Mouse (Mus musculus): Measurements from ENCODE around the gene Tfap2e. TPM values are rescaled to one million over a fixed set of nuclear protein-coding genes. Genes with fewer than 3 reads are reported as not detected.

Tfap2e gene
- polyA plus RNA-seq, 1 experiment from 2014 or later, result 2.0 TPM

DNA sequence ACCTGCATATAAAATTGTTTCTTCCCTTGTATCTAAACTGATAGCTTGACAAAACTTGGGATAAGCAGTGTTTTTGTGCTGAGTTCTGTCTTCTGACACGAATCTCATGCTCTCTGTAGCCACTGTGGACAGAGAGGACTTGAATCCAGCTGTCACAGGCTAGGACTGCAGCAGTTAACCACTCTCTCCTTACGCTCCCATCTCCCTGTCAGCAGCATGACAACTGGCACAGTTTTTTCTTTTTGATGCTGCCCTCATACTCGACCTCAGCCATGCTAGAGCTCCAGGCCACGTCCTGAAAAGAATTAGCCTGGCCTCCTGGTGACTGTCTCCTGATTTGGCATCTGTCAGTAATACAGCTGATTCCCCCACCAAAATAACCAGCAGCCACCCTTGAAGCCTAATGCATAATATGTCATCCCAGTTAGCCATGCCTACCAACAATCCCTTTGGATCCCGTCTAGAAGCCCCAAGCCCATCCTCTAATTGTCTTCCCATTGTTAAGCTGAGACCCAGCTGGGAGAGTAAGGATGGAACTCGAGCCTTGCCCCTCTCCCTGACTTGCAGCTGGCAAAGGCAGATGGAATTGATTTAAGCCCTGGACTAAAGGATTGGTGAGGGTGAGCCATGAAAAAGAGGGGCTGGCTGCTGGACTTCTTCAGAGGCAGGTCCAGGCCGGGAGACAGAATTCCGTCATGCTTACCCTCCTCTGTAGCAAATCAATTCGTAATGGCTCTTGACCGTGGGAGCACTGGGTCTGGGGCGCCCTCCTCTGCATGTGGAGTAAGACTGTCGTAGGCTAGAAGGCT, 29.2 kb downstream of the Tfap2e start:
- 16% methylated on average over 12 of the region's 12 CpGs for WGBS
- Histone ChIP-seq H3K9ac (replicated peaks; ENCODE audit: low read length) (no peak overlapping the region), H3K27ac (replicated peaks; ENCODE audit: low read depth, low read length) (peak overlapping the region; percentile 15; the same call in 1 of the 2 replicates), H3K4me2 (ENCODE audit: low read length) (no peak overlapping the region), H3K36me3 (ENCODE audit: control insufficient read depth, insufficient read depth, low read length) (peaks cover 67% of the 10 kb centered on the region), H3K27me3 (ENCODE audit: control insufficient read depth, insufficient read depth, low read length) (no peaks in the 10 kb centered on the region), H3K9me3 (ENCODE audit: control insufficient read depth, low read length) (no peaks in the 10 kb centered on the region), H3K4me1 (ENCODE audit: control insufficient read depth, insufficient read depth, low read length) (peaks cover 9% of the 10 kb centered on the region; the same call in 1 of the 2 replicates), H3K4me3 (replicated peaks; ENCODE audit: low read depth, low read length) (no peak overlapping the region)
- DNase-seq (peak; percentile 71), ATAC-seq (ENCODE audit: low FRiP score, low TSS enrichment) (peak; percentile 70; the same call in 1 of the 2 replicates)

DNA sequence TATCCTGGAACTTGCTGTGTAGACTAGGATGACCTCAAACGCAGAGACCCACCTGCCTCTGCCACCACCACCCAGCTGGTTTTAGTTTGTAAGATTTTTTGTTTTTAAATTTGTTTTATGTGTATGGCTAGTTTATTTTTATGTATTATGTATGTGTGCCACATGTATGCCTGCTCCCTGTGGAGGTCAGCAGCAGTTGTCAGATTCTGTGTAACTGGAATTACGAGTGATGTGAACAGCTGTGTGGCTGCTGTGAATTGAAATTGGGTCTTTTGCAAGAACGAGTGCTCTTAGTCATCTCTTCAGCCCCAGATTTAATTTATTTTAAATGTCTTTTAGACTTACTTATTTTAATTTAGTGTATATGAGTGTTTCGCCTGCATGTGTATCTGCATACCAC, 39.1 kb downstream of the Tfap2e start:
- WGBS, result 93% methylated on average over 4 of the region's 4 CpGs
- Histone ChIP-seq H3K4me1 (ENCODE audit: control insufficient read depth, insufficient read depth, low read length) (no peaks in the 10 kb centered on the region), H3K4me2 (ENCODE audit: low read length) (no peak overlapping the region), H3K4me3 (replicated peaks; ENCODE audit: low read depth, low read length) (no peak overlapping the region), H3K36me3 (ENCODE audit: control insufficient read depth, insufficient read depth, low read length) (peaks cover 26% of the 10 kb centered on the region), H3K27me3 (ENCODE audit: control insufficient read depth, insufficient read depth, low read length) (no peaks in the 10 kb centered on the region), H3K9me3 (ENCODE audit: control insufficient read depth, low read length) (no peaks in the 10 kb centered on the region), H3K9ac (replicated peaks; ENCODE audit: low read length) (no peak overlapping the region), H3K27ac (replicated peaks; ENCODE audit: low read depth, low read length) (no peak overlapping the region)
- ATAC-seq (ENCODE audit: low FRiP score, low TSS enrichment) (no peak), DNase-seq (no peak)

- DNase-seq, result no peak
- 94% methylated on average over 5 of the region's 5 CpGs for WGBS
Observed at GRCm38 (mm10) chr4:126693021-126693420, 43.0 kb downstream of the Tfap2e start.

DNA sequence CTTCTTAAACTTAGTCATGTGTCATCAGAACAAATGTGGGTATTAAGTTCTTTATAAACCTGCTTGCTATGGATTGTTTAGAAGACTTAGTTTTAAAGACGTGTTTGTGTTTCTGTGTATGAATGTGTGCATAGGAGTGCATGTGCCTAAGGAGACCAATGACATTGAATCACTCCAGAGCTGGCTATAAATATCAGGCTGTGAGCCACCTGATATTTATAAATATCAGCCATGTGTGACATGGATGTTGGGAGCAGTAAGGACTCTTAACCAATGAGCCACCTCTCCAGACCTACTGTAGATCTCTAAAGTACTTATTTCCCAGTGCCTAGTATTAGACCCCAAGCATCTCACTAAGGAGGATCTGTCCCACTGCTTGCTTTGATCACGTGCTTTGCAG, 46.6 kb downstream of the Tfap2e start:
- Histone ChIP-seq H3K4me3 (replicated peaks; ENCODE audit: low read depth, low read length) (no peak overlapping the region), H3K9ac (replicated peaks; ENCODE audit: low read length) (no peak overlapping the region), H3K27me3 (ENCODE audit: control insufficient read depth, insufficient read depth, low read length) (no peaks in the 10 kb centered on the region), H3K27ac (replicated peaks; ENCODE audit: low read depth, low read length) (no peak overlapping the region), H3K9me3 (ENCODE audit: control insufficient read depth, low read length) (no peaks in the 10 kb centered on the region), H3K36me3 (ENCODE audit: control insufficient read depth, insufficient read depth, low read length) (peaks cover 41% of the 10 kb centered on the region), H3K4me2 (ENCODE audit: low read length) (no peak overlapping the region), H3K4me1 (ENCODE audit: control insufficient read depth, insufficient read depth, low read length) (no peaks in the 10 kb centered on the region)
- WGBS, result 93% methylated on average over 2 of the region's 2 CpGs
- ATAC-seq (ENCODE audit: low FRiP score, low TSS enrichment), result no peak
- no peak for DNase-seq

More at GRCm38 (mm10) chr4:126693021-126693420, 43.0 kb downstream of the Tfap2e start:
- Histone ChIP-seq H3K9me3 (ENCODE audit: control insufficient read depth, low read length) (no peaks in the 10 kb centered on the region), H3K27ac (replicated peaks; ENCODE audit: low read depth, low read length) (no peak overlapping the region), H3K4me2 (ENCODE audit: low read length) (no peak overlapping the region), H3K4me1 (ENCODE audit: control insufficient read depth, insufficient read depth, low read length) (no peaks in the 10 kb centered on the region), H3K36me3 (ENCODE audit: control insufficient read depth, insufficient read depth, low read length) (peaks cover 21% of the 10 kb centered on the region), H3K9ac (replicated peaks; ENCODE audit: low read length) (no peak overlapping the region), H3K4me3 (replicated peaks; ENCODE audit: low read depth, low read length) (no peak overlapping the region), H3K27me3 (ENCODE audit: control insufficient read depth, insufficient read depth, low read length) (no peaks in the 10 kb centered on the region)
- no peak for ATAC-seq (ENCODE audit: low FRiP score, low TSS enrichment)

GRCm38 (mm10) chr4:126683084-126683483, 53.0 kb downstream of the Tfap2e start:
- H3K4me2 ChIP-seq (ENCODE audit: low read length), result no peak overlapping the region
- no peak overlapping the region for H3K4me3 ChIP-seq (replicated peaks; ENCODE audit: low read depth, low read length)
- WGBS, result 46% methylated on average over 3 of the region's 3 CpGs
- H3K27me3 ChIP-seq (ENCODE audit: control insufficient read depth, insufficient read depth, low read length), result no peaks in the 10 kb centered on the region
- DNase-seq (no peak), ATAC-seq (ENCODE audit: low FRiP score, low TSS enrichment) (no peak)
- H3K27ac ChIP-seq (replicated peaks; ENCODE audit: low read depth, low read length), result no peak overlapping the region
- H3K9ac ChIP-seq (replicated peaks; ENCODE audit: low read length), result no peak overlapping the region
- no peaks in the 10 kb centered on the region for H3K9me3 ChIP-seq (ENCODE audit: control insufficient read depth, low read length)
- peaks cover 10% of the 10 kb centered on the region; the same call in 1 of the 2 replicates for H3K4me1 ChIP-seq (ENCODE audit: control insufficient read depth, insufficient read depth, low read length)
- peaks cover 39% of the 10 kb centered on the region for H3K36me3 ChIP-seq (ENCODE audit: control insufficient read depth, insufficient read depth, low read length)

GRCm38 (mm10) chr4:126682298-126682697, 53.7 kb downstream of the Tfap2e start:
- Histone ChIP-seq H3K9me3 (ENCODE audit: control insufficient read depth, low read length) (no peaks in the 10 kb centered on the region), H3K4me1 (ENCODE audit: control insufficient read depth, insufficient read depth, low read length) (peaks cover 11% of the 10 kb centered on the region; the same call in 1 of the 2 replicates), H3K27ac (replicated peaks; ENCODE audit: low read depth, low read length) (no peak overlapping the region), H3K4me3 (replicated peaks; ENCODE audit: low read depth, low read length) (no peak overlapping the region), H3K4me2 (ENCODE audit: low read length) (no peak overlapping the region), H3K27me3 (ENCODE audit: control insufficient read depth, insufficient read depth, low read length) (no peaks in the 10 kb centered on the region), H3K36me3 (ENCODE audit: control insufficient read depth, insufficient read depth, low read length) (peaks cover 31% of the 10 kb centered on the region), H3K9ac (replicated peaks; ENCODE audit: low read length) (no peak overlapping the region)
- DNase-seq (peak; percentile 2), ATAC-seq (ENCODE audit: low FRiP score, low TSS enrichment) (no peak)
- 70% methylated on average over 5 of the region's 5 CpGs for WGBS

GRCm38 (mm10) chr4:126677054-126678003, 58.7 kb downstream of the Tfap2e start, which contains the start of gene Psmb2:
Psmb2 (plus strand) TSS chr4:126677630.
- peak within 1 kb of the TSS; percentile 100 for H3K4me3 ChIP-seq (replicated peaks; ENCODE audit: low read depth, low read length)
- H3K4me2 ChIP-seq (ENCODE audit: low read length), result peak within 1 kb of the TSS; percentile 96
- peak within 1 kb of the TSS; percentile 92 for H3K9ac ChIP-seq (replicated peaks; ENCODE audit: low read length)
- H3K9me3 ChIP-seq (ENCODE audit: control insufficient read depth, low read length), result no peaks in the 10 kb centered on the region
- no peaks in the 10 kb centered on the region for H3K36me3 ChIP-seq (ENCODE audit: control insufficient read depth, insufficient read depth, low read length)
- peaks cover 11% of the 10 kb centered on the region; the same call in 1 of the 2 replicates for H3K4me1 ChIP-seq (ENCODE audit: control insufficient read depth, insufficient read depth, low read length)
- no peaks in the 10 kb centered on the region for H3K27me3 ChIP-seq (ENCODE audit: control insufficient read depth, insufficient read depth, low read length)
- ATAC-seq (ENCODE audit: low FRiP score, low TSS enrichment) (peak; percentile 98), DNase-seq (peak; percentile 99)
- 3% methylated on average over 48 of the region's 48 CpGs for WGBS
- peak within 1 kb of the TSS; percentile 77 for H3K27ac ChIP-seq (replicated peaks; ENCODE audit: low read depth, low read length)

DNA sequence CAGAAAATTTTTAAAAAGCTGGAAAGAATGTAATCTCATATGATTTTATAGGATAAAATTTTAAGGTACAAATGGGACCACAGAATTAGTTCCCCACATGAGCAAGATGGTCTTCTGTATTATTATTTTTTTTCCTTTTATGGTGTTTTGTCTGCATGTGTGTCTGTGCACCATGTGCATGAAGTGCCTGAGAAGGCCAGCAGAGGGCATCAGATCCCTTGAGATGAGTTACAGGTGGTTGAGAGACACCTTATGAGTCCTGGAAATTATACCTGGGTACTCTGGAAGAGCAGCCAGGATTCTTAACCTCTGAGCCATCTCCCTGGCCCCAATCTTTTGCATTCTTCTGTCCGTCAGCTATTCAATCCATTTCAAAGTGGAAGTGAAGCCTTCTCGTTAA, 69.0 kb downstream of the Tfap2e start:
- DNase-seq (no peak), ATAC-seq (ENCODE audit: low FRiP score, low TSS enrichment) (no peak)
- Histone ChIP-seq H3K9me3 (ENCODE audit: control insufficient read depth, low read length) (no peaks in the 10 kb centered on the region), H3K27me3 (ENCODE audit: control insufficient read depth, insufficient read depth, low read length) (no peaks in the 10 kb centered on the region), H3K36me3 (ENCODE audit: control insufficient read depth, insufficient read depth, low read length) (no peaks in the 10 kb centered on the region), H3K4me3 (replicated peaks; ENCODE audit: low read depth, low read length) (no peak overlapping the region), H3K9ac (replicated peaks; ENCODE audit: low read length) (no peak overlapping the region), H3K27ac (replicated peaks; ENCODE audit: low read depth, low read length) (no peak overlapping the region), H3K4me1 (ENCODE audit: control insufficient read depth, insufficient read depth, low read length) (no peaks in the 10 kb centered on the region), H3K4me2 (ENCODE audit: low read length) (no peak overlapping the region)
- 96% methylated on average over 2 of the region's 2 CpGs for WGBS
